Mouse (Mus musculus) telencephalon, adult 2 months (tissue): ENCODE measurements at regions not wholly inside any gene's neighbourhood (a gene's known extent, or its start where the extent isn't known, plus 50 kb on each side); places are given as distances from the start of the nearest gene placed in this dataset.
A peak's percentile ranks its signal among the peaks of the same experiment; 100 is the strongest.

ENCODE experiments used
- DNase-seq: peaks from one replicate; pipeline ENCODE4 v3.0.0-alpha.2; 2011; ENCODE audit warnings: low read depth, low spot score

DNA sequence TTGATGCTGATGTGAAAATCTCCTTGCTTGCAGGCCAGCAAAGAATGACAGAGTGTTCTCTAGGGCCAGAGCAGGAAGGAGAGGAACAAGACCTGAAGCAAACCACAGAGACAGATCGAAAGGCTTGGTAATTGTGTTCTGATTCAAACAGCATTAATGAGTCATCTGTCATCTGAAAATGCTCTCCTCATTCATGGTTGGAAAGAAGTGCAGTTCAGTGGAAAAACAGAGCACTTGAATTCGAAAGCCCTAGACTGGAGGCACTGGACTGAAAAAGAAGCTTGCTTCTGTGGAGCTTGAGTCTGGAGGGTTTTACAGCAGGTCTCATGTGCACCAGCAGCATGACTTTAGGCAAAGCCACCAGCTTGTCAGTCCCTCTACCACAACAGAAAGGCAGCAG lies 374.3 kb upstream of the B430305J03Rik start:
- DNase-seq: peak; percentile 9

DNA sequence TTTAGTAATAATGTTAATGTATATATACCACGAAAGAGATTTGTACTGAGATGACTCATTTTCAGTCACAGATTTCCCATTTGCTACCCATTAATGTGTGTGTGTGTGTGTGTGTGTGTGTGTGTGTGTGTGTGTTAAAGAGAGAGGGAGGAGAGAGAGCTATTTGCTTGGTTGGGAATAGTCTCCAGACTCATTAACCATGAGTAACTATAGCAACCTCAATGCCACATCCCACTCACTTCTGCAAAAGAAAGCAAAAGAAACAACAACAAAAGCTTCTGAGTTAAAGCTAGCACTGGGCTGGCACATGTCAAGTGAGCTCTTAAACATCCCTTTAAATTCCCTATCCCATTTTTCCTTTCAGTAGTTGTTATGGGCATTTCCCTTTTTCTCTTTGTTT lies 372.8 kb upstream of the B430305J03Rik start:
- DNase-seq: peak; percentile 43

DNA sequence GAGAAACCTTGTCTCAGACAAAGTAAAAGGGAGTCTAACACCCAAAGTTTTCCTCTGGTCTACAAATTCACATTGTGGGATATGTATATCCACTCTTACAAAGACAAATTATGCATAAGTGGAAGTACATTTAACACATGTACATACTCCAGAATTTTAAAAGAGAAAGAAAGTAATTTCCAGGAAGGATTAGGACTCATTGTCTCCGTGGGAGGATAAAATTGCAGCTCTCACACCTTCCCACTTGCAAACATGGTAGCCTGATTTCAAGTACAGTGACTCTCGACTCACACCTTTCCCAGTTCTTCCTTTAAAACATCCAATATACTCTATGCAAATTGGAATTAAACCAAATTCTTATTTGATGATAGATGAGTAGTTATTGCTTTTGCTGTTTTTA lies 351.0 kb upstream of the B430305J03Rik start:
- peak; percentile 46 for DNase-seq

DNA sequence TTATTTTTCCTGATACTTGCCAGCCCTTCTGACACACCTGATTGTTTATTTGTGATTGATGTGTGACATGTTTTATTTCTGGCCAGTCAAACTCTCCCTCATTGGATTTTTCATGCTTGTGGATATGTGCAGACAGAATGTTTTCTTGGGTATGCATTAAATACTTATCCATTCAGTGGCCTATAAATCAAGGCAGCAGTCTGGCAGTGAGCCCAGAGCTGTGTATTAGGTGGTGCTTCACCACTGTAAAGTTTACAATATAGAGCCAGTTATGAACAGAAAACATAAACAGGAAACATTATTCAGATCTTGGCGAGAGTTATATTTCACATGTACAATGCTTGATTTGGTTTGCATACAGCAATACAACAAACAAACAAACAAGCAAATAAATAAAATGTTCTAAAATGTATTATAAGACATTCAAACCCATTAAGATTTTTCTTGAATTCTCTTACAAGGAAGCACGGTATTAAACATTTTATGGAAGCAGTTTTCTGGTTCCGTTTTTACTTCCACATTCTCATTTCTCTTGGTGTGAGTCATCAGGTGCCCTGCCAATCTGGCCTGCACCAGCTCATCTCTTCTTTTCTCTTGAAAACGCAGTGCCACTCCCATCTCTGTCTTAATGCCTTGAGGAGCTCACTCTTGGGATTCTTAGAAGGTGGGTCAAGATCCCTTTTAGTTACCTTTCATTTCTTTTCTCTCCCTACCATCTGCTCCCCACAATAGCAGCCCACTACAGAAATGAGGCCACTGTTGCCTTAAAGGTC lies 322.4 kb upstream of the B430305J03Rik start:
- DNase-seq: no peak

DNA sequence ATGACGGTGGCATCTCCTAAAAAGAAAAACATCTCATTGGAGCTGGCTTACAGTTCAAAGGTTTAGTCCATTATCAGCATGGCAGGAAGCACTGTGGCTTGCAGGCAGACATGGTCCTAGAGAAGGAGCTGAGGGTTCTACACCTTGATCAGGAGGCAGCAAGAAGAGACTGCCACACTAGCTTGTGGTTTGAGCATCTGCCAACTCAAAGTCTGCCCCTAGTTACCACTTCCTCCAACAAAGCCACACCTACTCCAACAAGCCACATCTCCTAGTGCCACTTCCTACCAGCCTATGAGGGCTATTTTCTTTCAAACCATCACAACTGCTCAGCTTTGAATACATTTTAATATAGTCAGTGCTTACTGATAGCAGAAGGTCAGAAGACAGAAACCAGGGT lies 305.1 kb upstream of the B430305J03Rik start:
- no peak for DNase-seq

DNA sequence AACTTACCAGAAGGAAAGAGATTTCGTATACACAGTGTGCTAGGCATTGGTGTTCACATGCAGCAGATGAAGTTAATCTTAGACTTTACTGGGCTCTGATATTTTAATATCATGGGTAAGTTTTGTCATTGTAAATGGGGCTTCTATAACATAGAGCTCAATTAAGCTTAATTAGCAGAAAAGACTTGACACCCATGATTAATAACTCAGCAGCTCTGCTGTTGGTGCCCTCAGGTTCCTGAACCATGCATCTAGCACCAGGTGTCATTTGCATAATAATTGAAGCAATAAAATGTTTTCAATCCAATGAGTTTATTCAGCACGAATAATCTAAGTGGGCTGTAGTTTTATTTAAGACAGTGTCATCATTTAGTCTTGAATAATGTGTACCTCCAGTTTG lies 290.4 kb upstream of the B430305J03Rik start:
- no peak for DNase-seq

DNA sequence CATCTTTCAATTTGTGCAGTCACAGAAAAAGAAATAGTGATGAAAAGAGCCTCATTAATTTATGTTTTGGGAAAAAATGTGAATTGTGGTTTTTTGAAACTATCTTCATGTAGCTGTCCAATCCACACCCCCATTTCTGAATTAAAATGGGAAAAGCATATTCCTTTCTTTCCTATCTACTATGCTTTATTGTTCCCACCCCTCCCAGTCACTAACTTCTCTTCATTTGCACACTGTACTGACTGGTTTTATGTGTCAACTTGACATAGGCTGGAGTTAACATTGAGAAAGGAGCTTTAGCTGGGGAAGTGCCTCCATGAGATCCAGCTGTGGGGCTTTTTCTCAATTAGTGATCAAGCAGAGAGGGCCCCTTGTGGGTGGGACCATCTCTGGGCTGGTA lies 262.8 kb upstream of the B430305J03Rik start:
- no peak for DNase-seq

DNA sequence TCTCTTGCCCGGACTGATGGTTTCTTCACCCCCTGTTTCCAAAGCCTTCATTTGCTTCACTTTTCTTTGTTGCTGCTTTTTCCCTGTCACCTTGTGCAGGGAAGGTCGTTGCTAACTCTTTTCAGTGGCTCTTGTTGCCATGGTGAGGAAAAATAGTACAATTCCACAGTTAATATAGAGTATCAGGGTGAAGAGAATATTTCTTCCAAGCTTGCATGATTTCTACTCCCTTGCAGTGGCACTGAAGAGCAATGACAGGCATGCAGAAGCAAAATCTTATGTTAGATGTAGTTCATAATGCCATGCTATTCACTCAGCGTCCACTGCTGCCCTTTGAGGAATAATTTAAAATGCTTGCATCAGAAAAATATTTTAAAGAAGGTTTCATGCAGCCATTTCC lies 262.3 kb upstream of the B430305J03Rik start:
- no peak for DNase-seq

DNA sequence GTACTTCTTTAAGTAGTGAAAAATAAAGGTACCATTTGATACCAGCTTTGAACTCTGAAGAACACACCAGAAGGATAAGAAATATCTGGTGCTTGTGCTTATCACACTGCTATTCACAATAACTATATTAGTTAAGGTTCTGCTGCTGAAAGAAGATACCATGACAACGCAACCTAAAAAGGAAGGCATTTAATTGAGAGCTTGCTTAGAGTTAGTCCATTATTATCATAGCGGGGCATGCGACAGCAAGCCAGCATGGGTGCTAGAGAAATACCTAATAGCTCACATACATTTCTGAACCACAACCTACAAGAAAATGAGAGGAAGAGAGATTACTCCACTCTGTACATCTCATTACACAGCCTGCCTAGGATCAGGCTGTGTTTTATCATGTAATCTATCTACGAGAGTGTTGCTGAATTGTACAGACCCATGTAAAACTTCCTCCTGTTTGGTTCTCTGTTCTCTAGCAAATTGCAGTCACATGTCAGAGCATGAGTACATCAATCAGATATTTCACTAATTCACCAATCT lies 258.3 kb upstream of the B430305J03Rik start:
- DNase-seq: no peak

DNA sequence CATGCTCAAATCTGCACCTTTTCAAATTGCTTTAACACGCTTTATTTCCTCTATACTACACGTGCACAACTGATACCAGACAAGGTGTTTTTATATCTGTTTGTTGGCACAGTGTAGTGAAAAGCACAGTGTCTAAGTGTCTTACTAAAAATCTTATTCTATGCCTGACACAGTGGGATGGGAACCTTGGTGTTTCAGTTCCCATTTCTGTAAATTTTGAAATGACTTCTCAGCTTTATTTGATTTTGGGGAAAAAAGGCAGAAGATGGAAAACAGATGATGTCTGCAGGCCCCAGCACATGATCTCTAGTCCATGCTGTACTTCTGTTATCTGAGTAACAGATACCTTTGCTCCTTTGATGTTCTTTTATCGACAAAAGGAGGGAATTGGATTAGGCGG lies 239.7 kb upstream of the B430305J03Rik start:
- DNase-seq: no peak

DNA sequence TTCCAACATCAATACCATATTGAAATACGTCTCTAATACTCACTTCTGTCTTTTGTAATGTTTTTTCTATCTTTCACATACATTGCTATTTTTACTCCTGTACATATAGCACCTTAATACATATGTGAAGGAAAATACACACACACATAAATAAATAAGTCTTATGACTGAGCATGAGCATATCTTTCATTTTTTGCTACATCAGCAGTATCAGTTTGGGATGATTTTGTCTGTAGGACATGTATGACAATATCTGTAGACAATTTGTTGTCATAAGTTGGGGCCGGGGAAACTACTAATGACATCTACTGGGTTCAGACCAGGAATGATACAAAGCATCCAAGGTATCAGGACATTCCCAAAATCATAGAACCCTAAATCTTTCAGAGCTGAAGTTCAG lies 237.1 kb upstream of the B430305J03Rik start:
- DNase-seq: no peak

DNA sequence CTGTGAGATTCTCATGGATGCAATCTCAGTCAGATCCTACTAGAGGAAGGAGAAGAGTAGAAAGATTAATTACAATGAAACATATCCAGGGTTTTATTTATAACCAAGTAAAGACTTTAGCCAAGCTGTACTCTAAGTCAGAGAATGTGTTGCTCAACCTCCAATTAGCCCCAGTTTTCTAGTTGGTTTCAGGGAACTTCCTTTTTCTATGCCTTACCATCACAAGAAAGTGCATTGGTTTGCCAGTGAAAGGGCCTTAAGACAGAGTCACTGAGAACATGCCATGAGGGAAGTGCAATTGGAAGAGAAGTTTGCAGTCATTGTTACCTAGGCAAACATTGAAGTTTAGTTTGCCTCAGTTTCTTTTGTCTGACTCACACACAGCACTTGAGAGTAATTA lies 229.8 kb upstream of the B430305J03Rik start:
- DNase-seq: no peak

DNA sequence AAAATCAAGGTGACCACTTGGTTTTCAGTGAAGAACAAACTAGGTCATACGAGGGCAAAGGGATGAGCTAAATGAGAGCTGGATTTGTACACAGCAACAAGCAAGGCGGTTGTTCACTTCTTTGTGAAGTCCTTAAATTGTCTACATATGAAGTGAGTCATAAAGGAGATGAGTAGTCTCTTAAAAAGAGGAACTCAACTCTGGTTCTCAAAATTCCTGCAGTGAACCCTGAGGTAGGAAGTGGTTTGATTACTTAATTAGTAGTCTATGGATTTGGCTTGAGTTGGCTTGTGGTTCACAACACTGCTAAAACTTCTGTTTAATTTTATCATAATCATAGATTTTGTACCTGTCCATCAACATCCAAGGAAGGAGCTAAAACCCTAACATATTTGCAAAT lies 226.6 kb upstream of the B430305J03Rik start:
- DNase-seq: no peak

DNA sequence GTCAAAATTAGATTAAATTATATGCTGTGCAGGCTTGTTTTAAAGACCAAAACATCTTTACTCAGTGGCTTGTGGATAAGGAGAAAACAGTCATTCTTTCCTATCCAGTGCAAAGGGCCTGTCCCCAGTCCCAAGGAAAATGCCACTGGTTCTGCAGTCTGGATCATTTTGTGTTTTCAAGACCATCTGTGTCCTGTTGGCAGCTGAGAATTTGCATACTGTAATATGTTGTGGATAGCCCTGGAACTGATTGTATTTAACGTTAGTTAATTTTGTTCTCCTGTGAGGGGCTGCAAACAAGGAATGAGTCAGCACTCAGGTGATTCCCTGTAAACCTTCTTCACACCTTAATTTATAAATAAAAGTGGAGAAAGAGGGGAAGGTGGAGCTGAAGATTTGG lies 217.9 kb upstream of the B430305J03Rik start:
- DNase-seq: no peak

DNA sequence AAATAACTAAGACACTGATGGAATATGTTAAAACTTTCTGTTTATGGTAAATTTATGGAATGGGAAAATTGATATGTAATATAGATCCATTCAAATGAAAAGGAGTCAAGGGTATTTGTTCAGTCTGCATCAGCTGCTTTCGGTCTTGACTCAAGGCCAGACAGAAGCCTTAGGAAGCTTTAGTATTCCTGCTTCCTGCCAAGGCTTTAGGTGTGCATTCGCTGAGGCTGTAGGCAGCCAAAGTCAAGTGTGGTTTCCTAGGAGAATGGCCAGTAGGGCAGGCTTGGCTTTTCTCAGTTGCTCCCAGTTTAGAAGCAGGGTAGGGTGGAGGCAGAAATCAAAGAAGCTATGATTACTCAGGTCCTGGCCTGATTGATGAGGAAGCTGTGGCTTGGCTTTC lies 217.2 kb upstream of the B430305J03Rik start:
- no peak for DNase-seq

DNA sequence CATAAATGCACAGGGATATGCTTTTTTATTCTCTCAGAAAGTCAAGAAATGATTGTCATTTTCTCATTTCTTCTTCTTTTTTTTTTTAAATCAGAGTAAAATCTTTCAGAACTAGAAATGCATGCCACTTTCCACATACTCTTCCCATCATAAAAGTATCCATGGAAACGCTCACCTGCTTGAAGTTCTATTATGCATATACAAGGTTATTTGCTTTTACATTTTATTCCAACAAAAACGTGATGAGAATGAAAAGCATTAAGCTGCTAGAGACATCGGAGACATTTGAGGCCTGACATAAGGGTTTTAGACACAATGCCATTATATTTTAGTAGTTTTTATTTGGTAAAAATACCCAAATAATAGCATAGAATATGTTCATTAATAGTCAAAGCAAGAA lies 214.5 kb upstream of the B430305J03Rik start:
- no peak for DNase-seq

DNA sequence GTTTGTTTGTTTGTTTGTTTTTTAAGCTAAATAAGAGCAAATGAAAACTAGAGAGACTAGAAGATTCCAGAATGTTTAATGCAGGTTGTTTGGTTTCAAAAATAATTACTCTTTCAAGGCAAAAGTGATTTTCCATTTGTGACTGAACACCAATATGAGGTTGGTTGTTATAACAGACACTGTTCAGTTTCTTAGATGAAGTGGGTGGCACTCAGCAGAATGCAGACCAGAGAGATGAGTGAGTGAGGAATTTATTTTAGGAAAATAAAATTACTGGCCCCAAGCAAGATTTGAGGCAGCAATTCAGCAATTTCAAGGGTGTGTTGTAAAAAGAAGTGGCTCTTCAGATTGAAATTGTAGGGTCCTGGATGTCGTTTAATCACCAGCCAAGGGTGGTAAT lies 171.4 kb upstream of the B430305J03Rik start:
- peak; percentile 19 for DNase-seq

DNA sequence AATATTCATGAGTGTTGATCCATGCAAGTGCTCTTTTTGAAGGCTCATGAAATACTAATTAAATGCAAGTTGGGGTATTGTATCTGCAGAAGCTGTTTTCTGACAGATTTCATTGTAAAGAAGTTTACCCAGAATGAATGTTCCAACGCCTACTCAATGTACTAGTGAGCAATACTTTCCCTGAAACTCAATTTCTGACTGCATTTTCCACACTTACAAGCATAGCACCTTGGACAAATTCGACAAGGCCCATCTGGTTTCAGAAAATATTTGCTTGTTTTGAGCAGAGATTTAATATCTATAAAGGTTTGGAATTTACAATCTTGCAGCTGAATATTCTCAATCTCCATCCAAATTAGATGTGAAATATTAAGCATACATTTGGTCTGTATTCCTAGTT lies 170.0 kb upstream of the B430305J03Rik start:
- DNase-seq: peak; percentile 62

DNA sequence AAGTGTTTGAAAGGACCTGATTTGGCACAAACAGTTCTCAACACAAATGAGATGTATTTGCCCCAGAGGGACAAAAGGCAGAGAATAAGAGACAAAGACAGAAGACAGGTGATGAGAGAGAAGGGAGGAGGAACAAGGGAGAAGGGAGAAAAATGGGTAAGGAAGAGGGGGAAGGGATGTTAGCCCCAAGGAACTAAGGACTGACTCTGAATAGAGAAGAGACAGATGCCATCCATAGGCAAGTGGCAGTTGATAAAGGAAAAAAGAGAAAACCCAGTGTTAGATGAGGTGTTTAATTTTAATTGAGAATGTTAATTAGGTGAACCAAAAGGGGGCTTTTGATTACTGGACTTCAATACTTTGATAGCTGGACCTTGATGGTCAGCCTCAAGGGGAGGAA lies 137.4 kb upstream of the B430305J03Rik start:
- DNase-seq: no peak

DNA sequence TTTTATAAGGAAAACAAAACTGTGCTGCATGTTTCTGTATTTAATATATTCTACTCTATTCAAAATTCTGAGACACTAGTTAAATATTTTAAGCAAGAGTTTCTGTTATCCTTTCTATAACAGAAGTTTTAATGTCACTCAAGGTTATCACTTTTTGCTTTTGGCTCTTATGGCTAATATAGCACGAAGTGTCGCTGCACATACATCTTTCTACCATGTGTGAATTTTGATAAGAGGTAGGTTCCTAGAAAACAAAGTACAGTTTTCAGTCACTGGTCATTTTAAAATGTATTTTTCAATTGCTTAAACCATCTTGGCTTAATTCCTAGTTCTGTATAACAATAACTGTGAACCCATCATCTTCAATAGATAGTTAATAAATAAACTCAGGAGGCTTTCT lies 129.1 kb upstream of the B430305J03Rik start:
- no peak for DNase-seq

DNA sequence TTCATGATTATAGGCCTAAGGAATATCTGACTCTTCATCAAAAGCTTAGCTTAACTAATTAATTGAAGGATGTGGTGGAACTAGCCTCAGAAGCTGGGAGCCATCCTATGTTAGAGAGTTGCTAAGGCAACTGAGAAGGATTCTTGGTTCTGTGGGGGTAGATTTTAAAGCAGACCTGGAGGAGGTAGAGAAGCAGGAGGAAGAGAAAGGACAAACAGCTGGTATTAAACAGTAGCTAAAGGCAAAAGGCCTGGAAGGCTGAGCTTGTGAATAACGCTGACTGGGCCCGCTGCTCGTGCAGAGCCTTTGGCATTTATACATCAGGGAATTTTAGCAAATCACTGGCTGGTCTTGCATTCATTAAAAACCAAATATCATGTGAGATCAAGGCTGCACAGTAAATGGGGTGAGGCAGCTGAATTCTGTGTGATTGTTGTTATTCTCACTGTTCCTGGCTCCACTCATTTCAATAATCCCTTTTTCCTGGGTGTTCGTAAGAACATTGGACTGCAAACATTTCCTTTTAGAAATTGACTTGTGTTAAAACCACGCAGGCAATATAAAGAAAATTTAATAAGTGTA lies 121.1 kb upstream of the B430305J03Rik start:
- DNase-seq: no peak

DNA sequence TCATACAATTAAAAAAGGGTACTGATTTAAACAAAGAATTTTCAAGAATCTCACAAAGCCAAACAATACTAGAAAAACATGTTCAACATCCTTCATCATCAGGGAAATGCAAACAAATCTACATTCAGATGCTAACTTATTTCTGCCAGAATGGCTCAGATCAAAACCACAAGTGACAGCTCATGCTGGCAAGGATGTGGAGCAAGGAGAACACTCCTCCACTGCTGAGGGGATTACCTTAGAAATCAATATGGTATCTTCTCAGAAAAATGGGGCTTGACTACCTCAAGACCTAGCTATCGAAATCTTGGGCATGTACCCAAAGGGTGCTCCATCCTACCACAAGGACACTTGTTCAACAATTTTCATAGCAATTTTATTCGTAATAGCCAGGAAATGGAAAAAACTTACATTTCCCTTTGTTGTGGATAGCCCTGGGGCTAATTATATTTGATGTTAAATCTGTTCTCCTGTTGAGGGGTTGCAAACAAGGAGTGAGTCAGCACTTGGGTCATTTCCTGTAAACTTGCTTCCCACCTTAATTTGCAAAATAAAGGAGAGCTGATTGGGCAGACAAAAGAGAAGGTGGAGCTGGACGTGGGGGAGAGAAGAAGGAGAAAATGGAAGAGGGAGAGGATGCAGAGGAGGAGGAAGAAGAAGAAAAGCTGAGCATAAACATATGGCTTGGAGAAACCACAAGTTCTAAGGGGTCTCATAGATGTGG lies 113.3 kb upstream of the B430305J03Rik start:
- DNase-seq: no peak

DNA sequence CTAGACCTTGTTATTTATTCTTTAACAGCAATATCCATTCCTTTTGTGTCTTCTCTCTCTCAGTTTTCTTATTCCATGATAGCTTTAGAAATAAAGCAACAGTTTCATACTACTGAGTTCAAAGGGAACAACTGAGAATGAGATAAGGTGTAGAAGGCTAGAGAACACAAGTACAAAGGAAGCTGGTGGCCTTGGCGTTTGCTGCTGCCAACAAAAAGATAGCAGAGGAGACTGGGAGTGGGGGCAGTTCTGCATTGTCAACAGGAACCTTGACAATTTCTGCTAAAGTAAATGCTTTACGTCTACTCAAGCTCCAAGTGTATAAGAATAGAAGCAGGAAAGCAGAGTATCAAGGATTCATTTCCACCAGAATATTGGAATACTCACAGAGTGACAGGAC lies 109.3 kb upstream of the B430305J03Rik start:
- no peak for DNase-seq
